Mouse (Mus musculus): ENCODE data around the gene Stmn1. TPM values are rescaled to one million over a fixed set of nuclear protein-coding genes. Genes with fewer than 3 reads are reported as not detected.

Stmn1 gene
- polyA plus RNA-seq, 1 experiment from 2014 or later, result 5,278 TPM

DNA sequence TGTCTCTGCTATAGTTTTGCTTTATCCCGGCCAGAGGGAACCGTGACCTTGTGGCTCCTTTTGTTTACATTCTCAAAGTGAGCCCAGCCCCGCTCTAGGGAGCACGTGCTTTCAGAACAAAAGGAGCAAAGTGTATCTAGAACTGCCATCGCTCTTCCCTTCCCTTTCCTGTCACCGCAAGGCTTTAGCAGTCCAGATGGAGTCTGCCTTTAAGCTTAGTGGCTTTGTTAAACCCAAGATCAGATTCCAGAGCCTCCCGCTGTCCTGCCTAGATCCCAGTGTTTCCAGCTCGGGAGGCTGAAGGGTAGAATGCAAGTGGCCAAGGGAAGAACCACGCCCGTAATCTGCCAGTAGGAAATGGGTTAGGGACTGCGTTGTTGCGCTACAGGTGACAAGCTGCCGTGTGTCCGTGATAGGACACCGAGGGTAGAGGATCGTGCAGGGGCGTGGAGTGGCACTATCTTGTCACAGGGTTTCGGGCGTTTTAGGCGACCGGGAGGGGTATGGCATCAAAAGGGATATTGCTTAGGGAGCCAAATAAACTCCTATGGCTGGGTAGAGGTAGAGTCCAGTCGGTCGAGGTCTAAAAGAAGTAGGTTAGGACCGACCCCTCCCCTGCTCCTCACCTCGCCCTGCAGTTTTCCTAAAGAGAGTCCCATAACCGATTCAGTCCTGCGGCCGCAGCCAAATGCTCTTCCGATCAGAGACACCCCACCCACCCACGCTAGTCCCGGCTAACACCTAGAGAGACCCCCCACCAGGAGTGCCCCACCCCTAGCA lies 495 bp upstream of the Stmn1 start:
- Histone ChIP-seq H3K27me3 (ENCODE audit: control insufficient read depth, insufficient read depth, low read length) (no peaks in the 10 kb centered on the region), H3K27ac (peak overlapping the region; percentile 96), H3K9ac (peak overlapping the region; percentile 84), H3K4me3 (replicated peaks; ENCODE audit: low read length) (peak overlapping the region; percentile 72), H3K9me3 (ENCODE audit: control insufficient read depth, low read length) (no peaks in the 10 kb centered on the region), H3K36me3 (replicated peaks; ENCODE audit: control insufficient read depth, insufficient read depth) (peaks cover 20% of the 10 kb centered on the region), H3K4me1 (replicated peaks; ENCODE audit: control insufficient read depth, insufficient read depth, low read length) (peaks cover 42% of the 10 kb centered on the region), H3K4me2 (replicated peaks) (peak overlapping the region; percentile 67)
- ATAC-seq (ENCODE audit: low FRiP score) (peak; percentile 28), DNase-seq (ENCODE audit: low spot score) (peak; percentile 71)
- WGBS, result under 1% methylated on average over 31 of the region's 31 CpGs

DNA sequence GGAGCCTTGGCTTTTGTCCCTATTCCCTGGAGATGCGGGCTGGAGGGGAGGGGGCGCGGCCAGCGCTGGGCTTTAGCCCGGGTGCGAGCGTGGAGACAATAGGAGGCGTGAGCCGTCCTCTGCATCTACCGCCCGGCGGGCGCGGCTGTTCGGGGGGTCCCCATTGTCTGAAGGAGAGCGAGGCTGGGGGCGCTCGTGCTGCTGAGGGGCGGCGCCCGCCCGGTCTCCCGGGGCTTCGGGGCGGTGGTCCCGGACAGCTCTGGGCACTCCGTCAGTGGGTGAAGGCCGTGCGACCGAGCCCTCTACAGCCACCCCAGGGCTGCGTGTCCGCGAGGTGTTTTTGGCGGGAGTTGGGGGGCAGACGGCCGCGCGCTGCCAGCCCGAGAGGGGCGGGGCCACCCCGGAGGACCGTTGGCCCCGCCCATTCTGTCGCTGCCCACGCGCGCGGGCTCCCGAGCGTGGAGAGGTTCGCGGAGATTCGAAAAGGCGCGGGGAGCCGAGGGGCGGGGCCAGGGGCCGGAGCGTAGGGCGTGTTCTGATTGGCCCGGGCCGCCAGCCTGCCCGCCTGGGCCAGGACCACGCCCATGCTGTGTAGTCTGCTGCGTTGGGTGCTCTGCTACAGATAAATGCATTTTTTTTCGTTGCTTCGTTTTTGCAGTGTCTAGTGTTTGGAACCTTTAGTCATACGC lies 602 bp downstream of the Stmn1 start:
- peak overlapping the region; percentile 96 for H3K27ac ChIP-seq
- no peaks in the 10 kb centered on the region for H3K27me3 ChIP-seq (ENCODE audit: control insufficient read depth, insufficient read depth, low read length)
- ATAC-seq (ENCODE audit: low FRiP score) (peak; percentile 82), DNase-seq (ENCODE audit: low spot score) (peak; percentile 96)
- peaks cover 49% of the 10 kb centered on the region for H3K4me1 ChIP-seq (replicated peaks; ENCODE audit: control insufficient read depth, insufficient read depth, low read length)
- peak overlapping the region; percentile 84 for H3K9ac ChIP-seq
- WGBS, result under 1% methylated on average over 55 of the region's 68 CpGs
- H3K4me3 ChIP-seq (replicated peaks; ENCODE audit: low read length), result peak overlapping the region; percentile 72
- H3K9me3 ChIP-seq (ENCODE audit: control insufficient read depth, low read length), result no peaks in the 10 kb centered on the region
- peak overlapping the region; percentile 67 for H3K4me2 ChIP-seq (replicated peaks)
- peaks cover 29% of the 10 kb centered on the region for H3K36me3 ChIP-seq (replicated peaks; ENCODE audit: control insufficient read depth, insufficient read depth)

DNA sequence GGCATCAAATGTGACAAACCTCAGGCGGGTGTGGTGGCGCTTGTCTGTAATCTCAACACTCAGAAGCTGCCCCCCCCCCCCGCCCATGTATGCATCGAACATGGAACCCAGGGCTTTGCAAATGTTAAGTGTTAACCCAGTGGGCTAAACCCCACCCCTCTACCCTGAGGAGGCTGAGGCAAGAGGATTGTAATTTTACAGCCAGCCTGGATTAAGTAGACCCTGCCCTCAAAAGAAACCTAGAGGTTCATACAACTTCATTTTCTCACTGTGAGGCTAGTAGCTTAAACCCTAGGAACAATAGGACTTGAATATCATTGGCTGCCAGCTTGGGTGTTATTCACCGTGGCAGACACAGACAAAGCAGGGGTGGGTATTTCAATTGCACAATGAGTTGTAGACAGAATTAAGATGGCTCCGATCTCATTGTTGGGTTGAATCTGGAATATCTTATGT lies 1.2 kb downstream of the Stmn1 start:
- 3% methylated on average over 6 of the region's 6 CpGs for WGBS
- H3K9me3 ChIP-seq (ENCODE audit: control insufficient read depth, low read length), result no peaks in the 10 kb centered on the region
- H3K4me2 ChIP-seq (replicated peaks), result peak overlapping the region; percentile 67
- H3K27me3 ChIP-seq (ENCODE audit: control insufficient read depth, insufficient read depth, low read length), result no peaks in the 10 kb centered on the region
- DNase-seq (ENCODE audit: low spot score) (peak; percentile 69), ATAC-seq (ENCODE audit: low FRiP score) (peak; percentile 14; the same call in 1 of the 2 replicates)
- H3K27ac ChIP-seq, result peak overlapping the region; percentile 96
- peak overlapping the region; percentile 72 for H3K4me3 ChIP-seq (replicated peaks; ENCODE audit: low read length)
- peaks cover 55% of the 10 kb centered on the region for H3K4me1 ChIP-seq (replicated peaks; ENCODE audit: control insufficient read depth, insufficient read depth, low read length)
- H3K9ac ChIP-seq, result peak overlapping the region; percentile 84
- peaks cover 35% of the 10 kb centered on the region for H3K36me3 ChIP-seq (replicated peaks; ENCODE audit: control insufficient read depth, insufficient read depth)

DNA sequence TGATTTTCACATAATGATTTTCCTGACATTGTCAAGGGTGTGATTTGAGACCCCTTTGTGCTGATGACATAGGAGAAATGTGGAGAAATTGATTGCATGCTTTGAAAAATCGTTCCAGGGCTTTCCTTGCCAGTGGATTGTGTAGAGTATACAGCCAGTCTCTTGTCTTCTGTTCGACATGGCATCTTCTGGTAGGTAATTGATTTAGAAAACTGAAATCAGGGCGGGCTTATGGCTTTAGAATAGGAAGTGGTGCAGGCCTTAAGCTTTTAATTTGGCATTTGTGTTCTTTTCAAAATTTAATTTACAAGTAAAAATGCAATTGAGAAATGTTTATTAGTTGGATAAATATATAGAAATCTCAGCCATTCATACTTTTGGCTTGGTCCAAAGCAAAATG lies 1.9 kb downstream of the Stmn1 start:
- peak; percentile 55 for DNase-seq (ENCODE audit: low spot score)
- peaks cover 61% of the 10 kb centered on the region for H3K4me1 ChIP-seq (replicated peaks; ENCODE audit: control insufficient read depth, insufficient read depth, low read length)
- ATAC-seq (ENCODE audit: low FRiP score), result no peak

DNA sequence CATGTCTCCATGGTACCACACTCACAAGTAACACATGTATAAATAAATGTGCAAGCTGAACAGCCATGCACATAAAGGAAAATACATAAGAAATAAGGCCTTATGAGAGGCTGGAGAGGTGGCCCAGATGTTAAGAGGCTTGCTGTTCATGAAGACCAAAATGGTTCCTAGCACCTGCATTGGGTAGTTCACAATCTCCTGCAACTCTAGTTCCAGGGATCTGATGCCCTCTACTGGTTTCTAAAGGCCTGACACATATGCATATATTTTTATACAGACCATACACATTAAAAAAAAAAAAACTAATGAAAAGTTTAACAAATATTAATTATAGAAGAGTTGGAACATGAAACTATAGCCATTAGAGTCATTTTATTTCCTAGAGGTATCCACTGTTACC lies 3.3 kb downstream of the Stmn1 start:
- H3K4me3 ChIP-seq (replicated peaks; ENCODE audit: low read length), result peak overlapping the region; percentile 72
- peak overlapping the region; percentile 67 for H3K4me2 ChIP-seq (replicated peaks)
- H3K9ac ChIP-seq, result peak overlapping the region; percentile 84
- H3K4me1 ChIP-seq (replicated peaks; ENCODE audit: control insufficient read depth, insufficient read depth, low read length), result peaks cover 49% of the 10 kb centered on the region
- ATAC-seq (ENCODE audit: low FRiP score), result no peak
- H3K27ac ChIP-seq, result peak overlapping the region; percentile 96
- no peaks in the 10 kb centered on the region for H3K9me3 ChIP-seq (ENCODE audit: control insufficient read depth, low read length)
- peak; percentile 59 for DNase-seq (ENCODE audit: low spot score)
- H3K36me3 ChIP-seq (replicated peaks; ENCODE audit: control insufficient read depth, insufficient read depth), result peaks cover 56% of the 10 kb centered on the region
- H3K27me3 ChIP-seq (ENCODE audit: control insufficient read depth, insufficient read depth, low read length), result no peaks in the 10 kb centered on the region

More for the DNA sequence above, 1.9 kb downstream of the Stmn1 start:
- H3K27me3 ChIP-seq (ENCODE audit: control insufficient read depth, insufficient read depth, low read length), result no peaks in the 10 kb centered on the region
- H3K4me3 ChIP-seq (replicated peaks; ENCODE audit: low read length), result peak overlapping the region; percentile 72
- peak overlapping the region; percentile 96 for H3K27ac ChIP-seq
- WGBS, result 26% methylated on average over 3 of the region's 3 CpGs
- no peaks in the 10 kb centered on the region for H3K9me3 ChIP-seq (ENCODE audit: control insufficient read depth, low read length)
- peaks cover 41% of the 10 kb centered on the region for H3K36me3 ChIP-seq (replicated peaks; ENCODE audit: control insufficient read depth, insufficient read depth)
- H3K9ac ChIP-seq, result peak overlapping the region; percentile 84
- H3K4me2 ChIP-seq (replicated peaks), result peak overlapping the region; percentile 67

DNA sequence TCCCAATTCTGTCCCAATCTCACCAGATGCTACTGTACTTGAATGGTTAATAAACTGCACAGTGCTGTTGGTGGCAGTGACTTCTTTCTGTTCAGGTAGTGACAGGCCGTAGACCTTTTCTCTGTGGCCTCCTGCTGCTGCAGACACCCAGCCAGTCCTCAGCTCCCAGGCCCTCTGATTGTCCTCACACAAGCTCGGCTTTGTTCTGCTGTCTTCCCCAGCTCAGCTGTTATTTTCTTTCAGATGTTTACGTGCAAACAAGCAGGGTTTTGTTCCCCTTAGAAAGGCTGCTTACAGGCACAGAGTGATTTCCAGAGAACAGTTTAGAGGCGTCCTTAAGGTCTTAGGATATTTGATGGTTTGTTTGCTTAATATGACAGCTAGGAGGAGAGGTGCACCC lies 5.6 kb downstream of the Stmn1 start:
- no peaks in the 10 kb centered on the region for H3K27me3 ChIP-seq (ENCODE audit: control insufficient read depth, insufficient read depth, low read length)
- WGBS, result 46% methylated on average over 4 of the region's 4 CpGs

DNA sequence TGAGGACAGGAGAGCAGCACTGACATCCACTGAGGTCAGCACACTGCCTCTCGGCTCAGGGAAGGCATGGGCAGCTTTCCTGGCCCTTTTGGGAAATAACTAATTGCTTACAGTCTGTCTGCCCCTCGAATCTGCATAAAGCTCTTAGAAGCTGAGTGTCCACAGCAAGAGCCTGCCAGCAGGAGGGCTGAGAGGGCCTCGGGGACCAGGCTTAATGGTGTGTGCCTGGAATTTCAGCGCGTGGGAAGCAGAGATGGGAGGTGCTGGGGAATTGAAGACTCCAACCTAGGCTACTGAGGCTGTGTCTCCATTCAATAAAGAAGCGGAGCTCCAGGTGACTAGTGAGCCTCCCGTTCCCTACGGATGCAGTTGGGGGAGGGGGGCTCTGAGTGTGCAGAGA lies 6.1 kb downstream of the Stmn1 start:
- peak overlapping the region; percentile 56 for H3K27ac ChIP-seq
- H3K9ac ChIP-seq, result peak overlapping the region; percentile 13; the same call in 1 of the 2 replicates
- DNase-seq (ENCODE audit: low spot score) (no peak), ATAC-seq (ENCODE audit: low FRiP score) (no peak)
- H3K4me1 ChIP-seq (replicated peaks; ENCODE audit: control insufficient read depth, insufficient read depth, low read length), result peaks cover 39% of the 10 kb centered on the region
- H3K4me2 ChIP-seq (replicated peaks), result peak overlapping the region; percentile 19; the same call in 1 of the 2 replicates
- H3K27me3 ChIP-seq (ENCODE audit: control insufficient read depth, insufficient read depth, low read length), result no peaks in the 10 kb centered on the region
- H3K36me3 ChIP-seq (replicated peaks; ENCODE audit: control insufficient read depth, insufficient read depth), result peaks cover 70% of the 10 kb centered on the region
- peak overlapping the region; percentile 1; the same call in 1 of the 2 replicates for H3K4me3 ChIP-seq (replicated peaks; ENCODE audit: low read length)
- H3K9me3 ChIP-seq (ENCODE audit: control insufficient read depth, low read length), result no peaks in the 10 kb centered on the region
- 26% methylated on average over 8 of the region's 8 CpGs for WGBS

More for the DNA sequence above, 5.6 kb downstream of the Stmn1 start:
- 0 out of 2 replicates have a peak overlapping the region, but pooled peaks have one; percentile 13 for H3K9ac ChIP-seq
- H3K9me3 ChIP-seq (ENCODE audit: control insufficient read depth, low read length), result no peaks in the 10 kb centered on the region
- peak overlapping the region; percentile 1; the same call in 1 of the 2 replicates for H3K4me3 ChIP-seq (replicated peaks; ENCODE audit: low read length)
- H3K4me1 ChIP-seq (replicated peaks; ENCODE audit: control insufficient read depth, insufficient read depth, low read length), result peaks cover 39% of the 10 kb centered on the region
- ATAC-seq (ENCODE audit: low FRiP score), result no peak
- H3K36me3 ChIP-seq (replicated peaks; ENCODE audit: control insufficient read depth, insufficient read depth), result peaks cover 70% of the 10 kb centered on the region
- DNase-seq (ENCODE audit: low spot score), result no peak
- peak overlapping the region; percentile 19; the same call in 1 of the 2 replicates for H3K4me2 ChIP-seq (replicated peaks)
- H3K27ac ChIP-seq, result peak overlapping the region; percentile 56

DNA sequence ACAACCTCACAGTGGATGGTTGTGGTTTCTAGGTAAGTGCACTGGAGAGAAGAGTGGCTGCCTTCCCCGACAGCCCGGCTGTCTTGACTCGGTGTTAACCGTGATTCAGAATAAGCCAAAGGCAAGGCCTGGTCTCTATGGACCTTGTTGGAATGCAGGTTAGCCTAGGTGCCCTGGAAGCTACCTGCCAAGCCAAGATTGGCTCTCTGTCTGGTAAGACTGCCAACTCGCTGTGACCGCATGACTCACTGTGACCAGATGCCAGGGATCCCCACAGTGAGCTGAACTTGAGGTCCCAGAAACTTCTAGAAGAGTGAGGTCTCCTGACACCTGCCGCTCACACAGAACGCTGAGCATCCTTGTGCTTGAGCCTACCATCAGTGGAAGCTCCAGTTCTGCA lies 8.8 kb downstream of the Stmn1 start:
- Histone ChIP-seq H3K9ac (no peak overlapping the region), H3K27me3 (ENCODE audit: control insufficient read depth, insufficient read depth, low read length) (no peaks in the 10 kb centered on the region), H3K4me1 (replicated peaks; ENCODE audit: control insufficient read depth, insufficient read depth, low read length) (peaks cover 29% of the 10 kb centered on the region), H3K36me3 (replicated peaks; ENCODE audit: control insufficient read depth, insufficient read depth) (peaks cover 57% of the 10 kb centered on the region), H3K9me3 (ENCODE audit: control insufficient read depth, low read length) (no peaks in the 10 kb centered on the region), H3K4me2 (replicated peaks) (no peak overlapping the region), H3K27ac (peak overlapping the region; percentile 34; the same call in 1 of the 2 replicates), H3K4me3 (replicated peaks; ENCODE audit: low read length) (no peak overlapping the region)
- WGBS, result 85% methylated on average over 8 of the region's 8 CpGs
- no peak for ATAC-seq (ENCODE audit: low FRiP score)
- no peak for DNase-seq (ENCODE audit: low spot score)

DNA sequence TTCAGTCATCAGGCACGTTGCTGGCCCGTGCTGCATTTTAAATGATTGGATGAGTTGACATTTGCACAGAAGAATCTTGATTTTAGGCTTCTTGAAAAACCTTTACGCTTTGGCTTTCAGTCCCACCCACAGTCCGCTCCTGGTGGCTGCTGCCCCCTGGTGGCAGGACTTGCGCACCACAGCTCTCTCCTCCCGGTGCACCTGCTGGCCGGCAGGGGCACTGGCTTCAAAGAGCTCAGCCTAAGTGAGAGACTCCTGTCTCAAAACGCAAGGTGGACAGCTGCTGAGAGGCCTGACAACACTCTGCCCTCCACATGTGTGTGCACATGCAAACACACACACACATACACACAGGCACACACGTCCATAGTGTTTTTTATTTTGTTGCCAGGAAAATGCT lies 9.9 kb downstream of the Stmn1 start:
- peak; percentile 69 for ATAC-seq (ENCODE audit: low FRiP score)
- no peaks in the 10 kb centered on the region for H3K9me3 ChIP-seq (ENCODE audit: control insufficient read depth, low read length)
- H3K36me3 ChIP-seq (replicated peaks; ENCODE audit: control insufficient read depth, insufficient read depth), result peaks cover 46% of the 10 kb centered on the region
- H3K4me1 ChIP-seq (replicated peaks; ENCODE audit: control insufficient read depth, insufficient read depth, low read length), result peaks cover 18% of the 10 kb centered on the region
- H3K4me2 ChIP-seq (replicated peaks), result no peak overlapping the region
- H3K27ac ChIP-seq, result peak overlapping the region; percentile 60; the same call in 1 of the 2 replicates
- no peak overlapping the region for H3K4me3 ChIP-seq (replicated peaks; ENCODE audit: low read length)
- no peak overlapping the region for H3K9ac ChIP-seq
- peak; percentile 93 for DNase-seq (ENCODE audit: low spot score)
- WGBS, result 8% methylated on average over 9 of the region's 9 CpGs
- H3K27me3 ChIP-seq (ENCODE audit: control insufficient read depth, insufficient read depth, low read length), result no peaks in the 10 kb centered on the region
